Mouse (Mus musculus) hindbrain, embryonic 10.5 days (tissue): ENCODE measurements around the gene Ddc. TPM values are rescaled to one million over a fixed set of nuclear protein-coding genes. Genes with fewer than 3 reads are reported as not detected.

ENCODE experiments used
- DNase-seq: peaks from one replicate; pipeline ENCODE4 v3.0.0-alpha.2; 2017; ENCODE audit warnings: low spot score
- H3K27ac ChIP-seq: fragments of 300-500 bp; sonication (generic); 2 replicates; pipeline ENCODE4 v1.5.1; 2016; ENCODE audit warnings: mild to moderate bottlenecking, moderate library complexity
- H3K27me3 ChIP-seq: fragments of 300-500 bp; sonication (generic); 2 replicates; pipeline ENCODE4 v1.6.1; 2016; ENCODE audit warnings: mild to moderate bottlenecking; ENCODE audit not compliant: poor library complexity, insufficient read depth, severe bottlenecking
- H3K36me3 ChIP-seq: fragments of 300-500 bp; sonication (generic); 2 replicates; pipeline ENCODE4 v1.6.1; 2016; ENCODE audit warnings: mild to moderate bottlenecking, moderate library complexity
- H3K4me1 ChIP-seq: fragments of 300-500 bp; sonication (generic); replicated peaks from 2 replicates; pipeline ENCODE4 v1.6.1; 2016; ENCODE audit warnings: mild to moderate bottlenecking
- H3K4me3 ChIP-seq: fragments of 300-500 bp; sonication (generic); 2 replicates; pipeline ENCODE4 v1.5.1; 2016; ENCODE audit warnings: mild to moderate bottlenecking, moderate library complexity
- H3K9me3 ChIP-seq: fragments of 300-500 bp; sonication (generic); 2 replicates; pipeline ENCODE4 v1.6.1; 2016; ENCODE audit warnings: mild to moderate bottlenecking, moderate library complexity
- WGBS: fragments of 180-500 bp; shearing (Covaris S2); methylation state at CpG from one replicate; pipeline ENCODE4 v1.1.7; 2016; 5-methylcytosine and 5-hydroxymethylcytosine counted together
- polyA plus RNA-seq: library from polyadenylated mRNA; unstranded; fragments of >200 nt; fragmentation: Nextera tagmentation; extraction: Ambion mirVana; gene quantifications from 2 replicates; pipeline ENCODE4 v1.2.1, GENCODE M21; 2016

The Ddc gene
- polyA plus RNA-seq, 1 experiment from 2014 or later = 10.2 TPM

- no peaks in the 10 kb centered on the region for H3K9me3 ChIP-seq
- no peaks in the 10 kb centered on the region for H3K27me3 ChIP-seq
- no peak overlapping the region for H3K27ac ChIP-seq
- H3K4me3 ChIP-seq = no peak overlapping the region
- WGBS = 62% methylated on average over 4 of the region's 4 CpGs
- DNase-seq = no peak
- H3K4me1 ChIP-seq = no peaks in the 10 kb centered on the region
- no peaks in the 10 kb centered on the region for H3K36me3 ChIP-seq
Measured at GRCm38 (mm10) chr11:11776071-11776821, 121.7 kb downstream of the Ddc start.

GRCm38 (mm10) chr11:11774893-11775292 lies 123.1 kb downstream of the Ddc start:
- Histone ChIP-seq H3K36me3 (no peaks in the 10 kb centered on the region), H3K4me1 (no peaks in the 10 kb centered on the region), H3K27ac (no peak overlapping the region), H3K9me3 (no peaks in the 10 kb centered on the region), H3K4me3 (no peak overlapping the region), H3K27me3 (no peaks in the 10 kb centered on the region)
- 92% methylated on average over 5 of the region's 5 CpGs for WGBS
- no peak for DNase-seq

DNA sequence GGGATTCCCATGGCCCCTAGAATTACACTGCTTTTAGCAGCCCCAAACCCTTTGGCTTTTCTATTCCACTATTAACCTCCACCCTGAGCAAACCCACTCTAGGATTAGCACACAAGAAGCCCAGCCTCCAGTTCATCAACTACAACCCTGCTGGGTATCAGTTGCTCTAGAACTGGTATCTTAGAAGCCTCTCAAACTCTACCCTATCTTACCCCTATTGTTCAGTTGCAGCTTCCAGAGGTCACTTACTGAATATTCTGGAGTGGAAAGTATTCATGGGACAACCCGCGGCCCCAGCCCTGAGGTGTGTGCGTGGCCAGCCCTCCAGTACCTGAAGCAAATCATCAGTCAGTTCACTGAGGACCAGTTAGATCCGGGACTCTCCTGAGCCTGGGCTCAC lies 123.6 kb downstream of the Ddc start:
- Histone ChIP-seq H3K9me3 (no peaks in the 10 kb centered on the region), H3K4me3 (no peak overlapping the region), H3K27me3 (no peaks in the 10 kb centered on the region), H3K27ac (no peak overlapping the region), H3K36me3 (no peaks in the 10 kb centered on the region), H3K4me1 (no peaks in the 10 kb centered on the region)
- DNase-seq = no peak
- 93% methylated on average over 4 of the region's 4 CpGs for WGBS

DNA sequence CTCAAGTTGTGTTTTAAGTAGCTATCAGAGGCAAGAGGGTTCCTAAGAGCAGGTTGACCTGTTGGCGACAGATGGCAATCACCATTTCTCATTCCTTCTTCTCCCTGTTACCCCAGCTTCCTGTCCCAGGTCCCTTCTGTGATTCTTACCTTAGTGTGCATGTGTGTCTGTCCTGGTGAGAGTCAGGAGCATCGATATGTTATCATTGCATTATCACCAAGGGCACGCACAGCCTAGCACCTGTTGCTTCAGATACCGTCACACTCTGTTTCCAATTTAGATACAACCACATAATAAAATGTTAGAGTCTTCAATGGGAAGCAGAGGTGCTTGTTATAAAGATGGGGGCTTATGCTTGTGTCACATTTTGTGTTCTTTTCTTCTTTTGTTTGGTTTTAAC lies 125.7 kb downstream of the Ddc start:
- 92% methylated on average over 4 of the region's 4 CpGs for WGBS
- no peak for DNase-seq
- Histone ChIP-seq H3K27me3 (no peaks in the 10 kb centered on the region), H3K36me3 (no peaks in the 10 kb centered on the region), H3K4me1 (no peaks in the 10 kb centered on the region), H3K27ac (no peak overlapping the region), H3K9me3 (no peaks in the 10 kb centered on the region), H3K4me3 (no peak overlapping the region)

GRCm38 (mm10) chr11:11770691-11771090 lies 127.3 kb downstream of the Ddc start:
- no peaks in the 10 kb centered on the region for H3K27me3 ChIP-seq
- no peaks in the 10 kb centered on the region for H3K36me3 ChIP-seq
- H3K9me3 ChIP-seq = no peaks in the 10 kb centered on the region
- no peaks in the 10 kb centered on the region for H3K4me1 ChIP-seq
- WGBS = 94% methylated on average over 3 of the region's 3 CpGs
- H3K4me3 ChIP-seq = no peak overlapping the region
- DNase-seq = no peak
- no peak overlapping the region for H3K27ac ChIP-seq

DNA sequence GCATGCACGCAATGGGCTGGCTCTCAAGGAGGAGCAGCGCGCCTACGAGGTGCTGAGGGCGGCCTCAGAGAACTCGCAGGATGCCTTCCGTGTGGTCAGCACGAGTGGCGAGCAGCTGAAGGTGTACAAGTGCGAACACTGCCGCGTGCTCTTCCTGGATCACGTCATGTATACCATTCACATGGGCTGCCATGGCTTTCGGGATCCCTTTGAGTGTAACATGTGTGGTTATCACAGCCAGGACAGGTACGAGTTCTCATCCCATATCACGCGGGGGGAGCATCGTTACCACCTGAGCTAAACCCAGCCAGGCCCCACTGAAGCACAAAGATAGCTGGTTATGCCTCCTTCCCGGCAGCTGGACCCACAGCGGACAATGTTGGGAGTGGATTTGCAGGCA lies 128.7 kb downstream of the Ddc start:
- Histone ChIP-seq H3K4me3 (no peak overlapping the region), H3K9me3 (no peaks in the 10 kb centered on the region), H3K27ac (no peak overlapping the region), H3K36me3 (no peaks in the 10 kb centered on the region), H3K4me1 (no peaks in the 10 kb centered on the region), H3K27me3 (no peaks in the 10 kb centered on the region)
- DNase-seq = no peak
- 94% methylated on average over 20 of the region's 20 CpGs for WGBS

DNA sequence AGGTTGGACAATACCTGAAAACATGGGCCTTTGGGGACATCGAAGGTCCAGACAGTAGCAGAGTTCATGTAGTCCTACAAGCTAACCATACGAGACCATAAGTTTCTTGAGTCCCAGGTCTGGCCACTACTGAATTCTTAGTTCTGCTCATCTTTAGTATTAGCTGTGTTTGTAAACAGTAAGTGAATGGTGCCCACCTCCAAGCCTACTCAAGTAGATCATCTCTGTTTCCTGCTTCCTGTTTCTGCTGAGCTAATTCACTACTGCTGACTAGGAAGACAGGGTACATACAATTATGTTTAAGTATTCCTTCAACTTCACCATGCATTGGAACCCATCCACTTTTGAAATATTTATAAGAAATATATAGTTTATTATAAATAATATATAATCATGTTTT lies 129.9 kb downstream of the Ddc start:
- H3K4me1 ChIP-seq = no peaks in the 10 kb centered on the region
- H3K4me3 ChIP-seq = no peak overlapping the region
- 82% methylated on average over 2 of the region's 2 CpGs for WGBS
- H3K27me3 ChIP-seq = no peaks in the 10 kb centered on the region
- H3K9me3 ChIP-seq = no peaks in the 10 kb centered on the region
- H3K27ac ChIP-seq = no peak overlapping the region
- DNase-seq = no peak
- no peaks in the 10 kb centered on the region for H3K36me3 ChIP-seq

DNA sequence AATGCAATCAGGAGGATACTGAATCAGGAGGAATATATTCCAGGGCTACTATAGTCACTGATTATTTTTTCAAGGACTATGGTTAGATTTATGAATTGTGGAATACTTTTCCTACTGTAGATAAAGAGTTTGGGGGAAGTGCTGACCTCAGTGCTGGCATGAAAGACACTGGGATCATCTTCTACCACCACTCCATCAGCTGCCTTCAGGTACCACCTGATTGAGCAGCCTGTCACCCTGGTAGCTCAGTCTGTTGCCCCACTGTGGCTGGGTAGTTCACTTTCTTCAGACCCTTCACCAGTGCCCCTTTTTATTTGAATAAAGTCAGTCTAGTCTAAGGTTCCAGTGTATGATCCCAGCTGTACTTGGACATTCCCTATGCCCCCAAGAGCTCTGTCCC lies 131.2 kb downstream of the Ddc start:
- Histone ChIP-seq H3K4me1 (no peaks in the 10 kb centered on the region), H3K36me3 (no peaks in the 10 kb centered on the region), H3K27me3 (no peaks in the 10 kb centered on the region), H3K9me3 (no peaks in the 10 kb centered on the region), H3K27ac (no peak overlapping the region), H3K4me3 (no peak overlapping the region)
- no peak for DNase-seq

- Histone ChIP-seq H3K27me3 (no peaks in the 10 kb centered on the region), H3K9me3 (no peaks in the 10 kb centered on the region), H3K4me3 (no peak overlapping the region), H3K36me3 (no peaks in the 10 kb centered on the region), H3K4me1 (no peaks in the 10 kb centered on the region), H3K27ac (no peak overlapping the region)
- WGBS = 93% methylated on average over 1 of the region's 1 CpGs
- no peak for DNase-seq
Measured at GRCm38 (mm10) chr11:11766105-11766504, 131.8 kb downstream of the Ddc start.

DNA sequence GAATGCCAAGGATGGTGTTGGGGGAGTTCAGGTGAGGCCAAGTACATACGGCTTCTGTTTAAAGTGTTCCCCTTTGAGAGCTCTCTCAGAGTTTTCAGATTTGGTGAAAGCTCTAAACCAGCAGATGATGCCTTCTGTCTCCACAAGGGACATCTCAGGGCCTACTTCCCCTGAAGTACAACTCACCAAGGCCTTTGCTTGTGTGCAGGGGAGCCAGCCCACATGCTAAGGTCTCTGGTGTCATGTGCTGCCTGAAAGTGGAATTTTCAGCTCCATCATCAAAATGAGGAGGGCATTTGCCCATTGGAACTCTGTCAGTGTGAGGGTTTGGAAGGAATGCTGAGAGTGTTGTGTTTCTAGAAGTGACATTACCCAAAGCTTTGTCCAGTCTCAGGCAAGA lies 132.5 kb downstream of the Ddc start:
- Histone ChIP-seq H3K36me3 (no peaks in the 10 kb centered on the region), H3K27ac (no peak overlapping the region), H3K27me3 (no peaks in the 10 kb centered on the region), H3K9me3 (no peaks in the 10 kb centered on the region), H3K4me3 (no peak overlapping the region), H3K4me1 (no peaks in the 10 kb centered on the region)
- no peak for DNase-seq
- 87% methylated on average over 1 of the region's 1 CpGs for WGBS

Other genes starting within 250 kb of the Ddc start
- gene Ikzf1, start 213.1 kb downstream of the Ddc start, polyA plus RNA-seq = 2.0 and 3.6 TPM in 2 replicates
- 67.8 and 105 TPM in 2 replicates for gene Fignl1, start 89.2 kb downstream of the Ddc start, polyA plus RNA-seq
- 410 and 548 TPM in 2 replicates for gene Grb10, start 140.5 kb upstream of the Ddc start, polyA plus RNA-seq